Mouse (Mus musculus) CH12.LX (cell line): ENCODE results near the gene Zgrf1. TPM values are rescaled to one million over a fixed set of nuclear protein-coding genes. Genes with fewer than 3 reads are reported as not detected.

Experiments
- DNase-seq: peaks from one replicate; pipeline ENCODE4 v3.0.0-alpha.2; 2013; ENCODE audit errors: extremely low read depth
- H3K27ac ChIP-seq: 2 replicates; pipeline ENCODE4 v1.5.1; 2012; ENCODE audit warnings: low read depth, mild to moderate bottlenecking, control low read depth, moderate library complexity; ENCODE audit not compliant: insufficient read depth
- H3K27me3 ChIP-seq: replicated peaks from 2 replicates; pipeline ENCODE3; 2012; ENCODE audit warnings: inconsistent platforms
- H3K36me3 ChIP-seq, 2 experiments: replicated peaks in 1 of 2; 2 replicates each; pipeline versions ENCODE3 to v1.6.1; 2012; ENCODE audit warnings: inconsistent platforms in 1 of 2, low read length in 1 of 2, mild to moderate bottlenecking in 1 of 2, mixed read lengths in 1 of 2, moderate library complexity in 1 of 2; ENCODE audit not compliant: control insufficient read depth in 1 of 2, insufficient read depth in 1 of 2
- H3K4me1 ChIP-seq, 2 experiments: 2 replicates each; pipeline ENCODE4 v1.6.1; 2012; ENCODE audit warnings: inconsistent platforms in 1 of 2, moderate library complexity in 1 of 2; ENCODE audit not compliant: insufficient read depth in 2 of 2, control insufficient read depth in 1 of 2
- H3K4me2 ChIP-seq: 2 replicates; pipeline ENCODE4 v1.6.1; 2012; ENCODE audit warnings: low read depth, mild to moderate bottlenecking, control low read depth; ENCODE audit not compliant: poor library complexity, insufficient read depth, severe bottlenecking
- H3K4me3 ChIP-seq, 3 experiments: fragments of 150-350 bp in 1 of 3; sonication (generic) in 1 of 3; replicated peaks in 1 of 3; 2 replicates each; pipeline versions ENCODE3 to v1.5.1; 2011 to 2012; ENCODE audit warnings: low read depth in 2 of 3, low read length in 2 of 3, mild to moderate bottlenecking in 2 of 3, moderate library complexity in 2 of 3, control low read depth in 1 of 3, improper control_type of control experiment in 1 of 3, inconsistent platforms in 1 of 3, mixed read lengths in 1 of 3; ENCODE audit not compliant: poor library complexity in 1 of 3
- H3K79me2 ChIP-seq: replicated peaks from 2 replicates; pipeline ENCODE4 v1.6.1; 2012; ENCODE audit warnings: mild to moderate bottlenecking, moderate library complexity; ENCODE audit not compliant: control insufficient read depth, poor library complexity, insufficient read depth, severe bottlenecking; ENCODE audit errors: extremely low read depth
- H3K9ac ChIP-seq: 2 replicates; pipeline ENCODE4 v1.6.1; 2012; ENCODE audit warnings: low read depth, mild to moderate bottlenecking, control low read depth, moderate library complexity; ENCODE audit not compliant: insufficient read depth
- H3K9me3 ChIP-seq: replicated peaks from 2 replicates; pipeline ENCODE3; 2012; ENCODE audit warnings: low read length, inconsistent platforms, mixed read lengths
- BHLHE40 ChIP-seq: IDR thresholded peaks from 2 replicates; pipeline ENCODE4 v1.6.1; 2011; ENCODE audit warnings: mild to moderate bottlenecking, low read depth, low read length, improper control_type of control experiment
- CHD1 ChIP-seq: IDR thresholded peaks from 2 replicates; pipeline ENCODE4 v1.6.1; 2012; ENCODE audit warnings: low read depth, low read length, improper control_type of control experiment, inconsistent platforms
- ETS1 ChIP-seq: conservative IDR thresholded peaks from 2 replicates; pipeline ENCODE4 v1.6.1; 2012; ENCODE audit warnings: low read depth, mild to moderate bottlenecking, inconsistent platforms, low read length, improper control_type of control experiment, moderate library complexity
- GABPA ChIP-seq: IDR thresholded peaks from 2 replicates; pipeline ENCODE4 v1.6.1; 2012; ENCODE audit warnings: low read depth, low read length, improper control_type of control experiment, inconsistent platforms; ENCODE audit not compliant: insufficient replicate concordance
- IRF4 ChIP-seq: IDR thresholded peaks from 2 replicates; pipeline ENCODE4 v1.6.1; 2014; ENCODE audit warnings: low read depth, mild to moderate bottlenecking, inconsistent platforms, low read length, improper control_type of control experiment
- JUN ChIP-seq: IDR thresholded peaks from 2 replicates; pipeline ENCODE4 v1.6.1; 2011; ENCODE audit warnings: low read depth, mild to moderate bottlenecking, low read length, improper control_type of control experiment, moderate library complexity; ENCODE audit not compliant: insufficient read depth
- JUND ChIP-seq: conservative IDR thresholded peaks from 2 replicates; pipeline ENCODE4 v1.6.1; 2011; ENCODE audit warnings: low read depth, low read length, improper control_type of control experiment
- KAT2A ChIP-seq: IDR thresholded peaks from 2 replicates; pipeline ENCODE4 v1.6.1; 2012; ENCODE audit warnings: low read length, improper control_type of control experiment, inconsistent platforms; ENCODE audit not compliant: insufficient replicate concordance
- MAFK ChIP-seq: IDR thresholded peaks from 2 replicates; pipeline ENCODE4 v1.6.1; 2011; ENCODE audit warnings: low read length, improper control_type of control experiment; ENCODE audit not compliant: insufficient replicate concordance
- MAX ChIP-seq: IDR thresholded peaks from 2 replicates; pipeline ENCODE4 v1.6.1; 2011; ENCODE audit warnings: low read length, improper control_type of control experiment
- MAZ ChIP-seq: IDR thresholded peaks from 2 replicates; pipeline ENCODE4 v1.6.1; 2012; ENCODE audit warnings: low read depth, mild to moderate bottlenecking, inconsistent platforms, low read length, improper control_type of control experiment, moderate library complexity
- MXI1 ChIP-seq: IDR thresholded peaks from 2 replicates; pipeline ENCODE4 v1.6.1; 2011; ENCODE audit warnings: mild to moderate bottlenecking, low read depth, low read length, improper control_type of control experiment
- NELFE ChIP-seq: IDR thresholded peaks from 2 replicates; pipeline ENCODE4 v1.6.1; 2011; ENCODE audit warnings: low read depth, low read length, improper control_type of control experiment
- POLR2AphosphoS2 ChIP-seq: IDR thresholded peaks from 2 replicates; pipeline ENCODE4 v1.6.1; 2011; ENCODE audit warnings: low read depth, low read length, improper control_type of control experiment
- TCF12 ChIP-seq: IDR thresholded peaks from 2 replicates; pipeline ENCODE4 v1.6.1; 2014; ENCODE audit warnings: low read depth, mild to moderate bottlenecking, inconsistent platforms, low read length, improper control_type of control experiment
- USF1 ChIP-seq: IDR thresholded peaks from 2 replicates; pipeline ENCODE4 v1.6.1; 2014; ENCODE audit warnings: low read depth, mild to moderate bottlenecking, inconsistent platforms, low read length, improper control_type of control experiment
- USF2 ChIP-seq: conservative IDR thresholded peaks from 2 replicates; pipeline ENCODE4 v1.6.1; 2011; ENCODE audit warnings: low read depth, low read length, improper control_type of control experiment
- ZNF384 ChIP-seq: IDR thresholded peaks from 2 replicates; pipeline ENCODE4 v1.6.1; 2012; ENCODE audit warnings: low read depth, low read length, improper control_type of control experiment, inconsistent platforms
- dilution Hi-C: fragments of 300-500 bp; cut with MboI; formaldehyde crosslinking; loops from 2 replicates; pipeline ENCODE4 v1.14.3; 2020; ENCODE audit warnings: low sequenced_read_pairs; ENCODE audit not compliant: extremely low pct_unique_long_range_greater_than_20kb, extremely low pct_ligation_motif_present
- in situ Hi-C: fragments of 300-500 bp; cut with MboI; formaldehyde crosslinking; loops from 3 replicates; pipeline ENCODE4 v1.14.3; 2019; ENCODE audit warnings: low sequenced_read_pairs, low pct_ligation_motif_present, low pct_unique_long_range_greater_than_20kb, mixed read lengths
- polyA plus RNA-seq: library from polyadenylated mRNA; unstranded; fragments of >175 nt; gene quantifications from 2 replicates; pipeline ENCODE4 v1.2.1, GENCODE M21; 2012; ENCODE audit warnings: low read depth; ENCODE audit not compliant: insufficient read length
- total RNA-seq, 2 experiments: library from RNA; depleted of rRNA; stranded (reverse); fragments of 300-350 nt in 1 of 2; fragments of >200 nt in 1 of 2; gene quantifications; 2 replicates each; pipeline ENCODE4 v1.2.3; 2012 to 2014

Gene Zgrf1
- total and polyA plus RNA-seq, 3 experiments = 7.0 to 10.2 (median 10.1) TPM

GRCm38 (mm10) chr3:127552973-127553719 is at the start of gene Zgrf1, which contains the start of gene Larp7 (continued):
- peak; percentile 58 for TF ChIP-seq NELFE

- Histone ChIP-seq H3K79me2 (no peaks in the 10 kb centered on the region), H3K27ac (no peak overlapping the region), H3K9me3 (no peaks in the 10 kb centered on the region), H3K4me1 (peaks cover 9 to 16% of the 10 kb centered on the region in 2 experiments), H3K27me3 (no peaks in the 10 kb centered on the region), H3K36me3 (no peaks in the 10 kb centered on the region), H3K4me2 (no peak overlapping the region), H3K4me3 (no peak overlapping the region)
- in situ Hi-C loops = no loop called here
- dilution Hi-C loops = no loop called here
- DNase-seq = no peak
- no peak for TF ChIP-seq POLR2AphosphoS2
- TF ChIP-seq USF1 = no peak
- no peak for TF ChIP-seq MAX
- TF ChIP-seq BHLHE40 = no peak
- no peak for TF ChIP-seq USF2
- no peak for TF ChIP-seq JUND
- TF ChIP-seq ZNF384 = no peak
- TF ChIP-seq GABPA = no peak
- TF ChIP-seq KAT2A = no peak
- no peak for TF ChIP-seq JUN
- no peak for TF ChIP-seq MAZ
- no peak for TF ChIP-seq IRF4
- no peak for TF ChIP-seq MAFK
- no peak for TF ChIP-seq TCF12
- no peak for TF ChIP-seq CHD1
- no peak for TF ChIP-seq ETS1
- no peak for TF ChIP-seq MXI1
- TF ChIP-seq, all 38 proteins: peak for 0
- H3K9ac ChIP-seq = no peak overlapping the region
Measured at GRCm38 (mm10) chr3:127507878-127508783, 45.2 kb upstream of the Zgrf1 start.
